Mouse (Mus musculus) megakaryocyte-erythroid progenitor cell, adult 5-6 weeks (primary cell): ENCODE measurements at regions not wholly inside any gene's neighbourhood (a gene's known extent, or its start where the extent isn't known, plus 50 kb on each side); places are given as distances from the start of the nearest gene placed in this dataset.

Source experiments
- ATAC-seq: replicated peaks from 2 replicates; pipeline ENCODE4 v1.8.0; 2016; ENCODE audit warnings: mild to moderate bottlenecking, inconsistent platforms; ENCODE audit not compliant: severe bottlenecking, poor library complexity, low FRiP score, low TSS enrichment

- ATAC-seq: no peak
Observed at GRCm38 (mm10) chr12:78132016-78132797, 61.8 kb upstream of the Gm6657 start.

GRCm38 (mm10) chr12:78133341-78133740, 60.7 kb upstream of the Gm6657 start:
- no peak for ATAC-seq

GRCm38 (mm10) chr12:78133984-78134383, 60.1 kb upstream of the Gm6657 start:
- no peak for ATAC-seq

GRCm38 (mm10) chr12:78137196-78137595, 56.8 kb upstream of the Gm6657 start:
- ATAC-seq: no peak

GRCm38 (mm10) chr12:78138467-78138866, 55.6 kb upstream of the Gm6657 start:
- ATAC-seq: no peak
